Mouse (Mus musculus) kidney, adult 2 months (tissue): ENCODE data around the gene Ccdc3. TPM values are rescaled to one million over a fixed set of nuclear protein-coding genes. Genes with fewer than 3 reads are reported as not detected.
"Not testable (repeated sequence)": the region's sequence is repeated elsewhere in the genome, so short reads cannot be mapped to it uniquely, and the experiment has no call there.

Experiments
- DNase-seq: peaks from one replicate; pipeline ENCODE4 v3.0.0; 2021
- H3K27ac ChIP-seq: fragments of 200-500 bp; 2 replicates; pipeline ENCODE4 v1.5.1; 2012; ENCODE audit warnings: low read depth, low read length, control low read depth, inconsistent platforms; ENCODE audit not compliant: insufficient read depth
- H3K27me3 ChIP-seq: fragments of 200-500 bp; replicated peaks from 2 replicates; pipeline ENCODE4 v1.6.1; 2012; ENCODE audit warnings: mild to moderate bottlenecking, moderate library complexity, low read length, inconsistent platforms; ENCODE audit not compliant: control insufficient read depth, insufficient read depth
- H3K36me3 ChIP-seq: fragments of 200-500 bp; 2 replicates; pipeline ENCODE4 v1.6.1; 2012; ENCODE audit warnings: mild to moderate bottlenecking, moderate library complexity, low read length, inconsistent platforms; ENCODE audit not compliant: control insufficient read depth, insufficient read depth
- H3K4me1 ChIP-seq: fragments of 200-500 bp; 2 replicates; pipeline ENCODE4 v1.6.1; 2011; ENCODE audit warnings: low read length; ENCODE audit not compliant: control insufficient read depth, insufficient read depth
- H3K4me3 ChIP-seq: fragments of 200-500 bp; 2 replicates; pipeline ENCODE4 v1.5.1; 2011; ENCODE audit warnings: mild to moderate bottlenecking, low read depth, low read length, control low read depth; ENCODE audit not compliant: insufficient read depth
- CTCF ChIP-seq: fragments of 200-500 bp; conservative IDR thresholded peaks from 2 replicates; pipeline ENCODE4 v1.5.1; 2011; ENCODE audit warnings: low read depth, mild to moderate bottlenecking, control low read depth, low read length, moderate library complexity, mixed read lengths; ENCODE audit not compliant: insufficient read depth, insufficient read length
- POLR2A ChIP-seq: fragments of 200-500 bp; IDR thresholded peaks from one replicate; pipeline ENCODE4 v1.6.1; 2011; ENCODE audit warnings: low read depth, low read length, control low read depth
- WGBS: fragments of 180-500 bp; shearing (Covaris S2); methylation state at CpG from one replicate; pipeline ENCODE4 v1.1.7; 2018; 5-methylcytosine and 5-hydroxymethylcytosine counted together
- polyA plus RNA-seq: library from polyadenylated mRNA; depleted of rRNA; stranded (reverse); fragments of >200 nt; gene quantifications from 2 replicates; pipeline ENCODE4 v1.2.3, GENCODE M21; 2012; rRNA removed

Ccdc3 gene
- polyA plus RNA-seq, 1 experiment: 3.7 TPM

- H3K27ac ChIP-seq: no peak overlapping the region
- H3K4me3 ChIP-seq: no peak overlapping the region
- 62% methylated on average over 4 of the region's 4 CpGs for WGBS
- peak; percentile 24 for DNase-seq
- H3K36me3 ChIP-seq: no peaks in the 10 kb centered on the region
- TF ChIP-seq POLR2A: no peak
- TF ChIP-seq CTCF: no peak
- H3K4me1 ChIP-seq: peaks cover 2% of the 10 kb centered on the region; the same call in 1 of the 2 replicates
- H3K27me3 ChIP-seq: no peaks in the 10 kb centered on the region
These were observed 101.9 kb downstream of the Ccdc3 start for GRCm38 (mm10) chr2:5239492-5239891.

- H3K4me3 ChIP-seq: no peak overlapping the region
- H3K27me3 ChIP-seq: no peaks in the 10 kb centered on the region
- peak; percentile 55 for DNase-seq
- no peaks in the 10 kb centered on the region for H3K36me3 ChIP-seq
- TF ChIP-seq CTCF: no peak
- TF ChIP-seq POLR2A: no peak
- WGBS: 35% methylated on average over 6 of the region's 6 CpGs
- peaks cover 2% of the 10 kb centered on the region; the same call in 1 of the 2 replicates for H3K4me1 ChIP-seq
- H3K27ac ChIP-seq: no peak overlapping the region
These were observed 103.9 kb downstream of the Ccdc3 start for GRCm38 (mm10) chr2:5241469-5241897.

GRCm38 (mm10) chr2:5249199-5249598 lies 111.6 kb downstream of the Ccdc3 start:
- DNase-seq, H3K4me1 ChIP-seq, H3K27ac ChIP-seq, H3K4me3 ChIP-seq, H3K27me3 ChIP-seq, H3K36me3 ChIP-seq: not testable (repeated sequence)
- WGBS: 94% methylated on average over 6 of the region's 6 CpGs

GRCm38 (mm10) chr2:5249969-5250368 lies 112.4 kb downstream of the Ccdc3 start:
- Histone ChIP-seq H3K36me3 (no peaks in the 10 kb centered on the region), H3K27me3 (no peaks in the 10 kb centered on the region), H3K4me3 (no peak overlapping the region), H3K4me1 (no peaks in the 10 kb centered on the region), H3K27ac (no peak overlapping the region)
- DNase-seq: no peak
- 84% methylated on average over 12 of the region's 12 CpGs for WGBS
- TF ChIP-seq CTCF: no peak; the same call in 1 of the 2 replicates
- no peak for TF ChIP-seq POLR2A

GRCm38 (mm10) chr2:5258250-5258649 lies 120.7 kb downstream of the Ccdc3 start:
- Histone ChIP-seq H3K27me3 (no peaks in the 10 kb centered on the region), H3K4me3 (no peak overlapping the region), H3K36me3 (no peaks in the 10 kb centered on the region), H3K27ac (peak overlapping the region; percentile 55; the same call in 1 of the 2 replicates), H3K4me1 (no peaks in the 10 kb centered on the region)
- 70% methylated on average over 3 of the region's 3 CpGs for WGBS
- DNase-seq: peak; percentile 42
- TF ChIP-seq POLR2A (no peak), CTCF (no peak)

GRCm38 (mm10) chr2:5262279-5262678 lies 124.7 kb downstream of the Ccdc3 start:
- no peaks in the 10 kb centered on the region for H3K36me3 ChIP-seq
- no peak overlapping the region for H3K27ac ChIP-seq
- WGBS: 80% methylated on average over 2 of the region's 2 CpGs
- H3K4me1 ChIP-seq: no peaks in the 10 kb centered on the region
- no peaks in the 10 kb centered on the region for H3K27me3 ChIP-seq
- DNase-seq: no peak
- TF ChIP-seq CTCF: no peak
- no peak for TF ChIP-seq POLR2A
- H3K4me3 ChIP-seq: no peak overlapping the region

- H3K27ac ChIP-seq: no peak overlapping the region
These were observed 130.4 kb downstream of the Ccdc3 start for GRCm38 (mm10) chr2:5267980-5268379.

More at GRCm38 (mm10) chr2:5267980-5268379, 130.4 kb downstream of the Ccdc3 start:
- Histone ChIP-seq H3K4me1 (no peaks in the 10 kb centered on the region), H3K36me3 (no peaks in the 10 kb centered on the region), H3K4me3 (no peak overlapping the region), H3K27me3 (no peaks in the 10 kb centered on the region)
- DNase-seq: no peak
- 53% methylated on average over 2 of the region's 2 CpGs for WGBS
- TF ChIP-seq CTCF (no peak), POLR2A (no peak)

Other genes starting within 250 kb of the Ccdc3 start
- gene Phyh, start 218.8 kb upstream of the Ccdc3 start, polyA plus RNA-seq: 322 and 403 TPM in 2 replicates
- not detected in 2 replicates for gene Ucma, start 161.7 kb upstream of the Ccdc3 start, polyA plus RNA-seq
- 1.8 and 2.7 TPM in 2 replicates for gene Mcm10, start 125.0 kb upstream of the Ccdc3 start, polyA plus RNA-seq
- 4.1 and 4.3 TPM in 2 replicates for gene Optn, start 73.7 kb upstream of the Ccdc3 start, polyA plus RNA-seq